Comparison of ENCODE assay signal across 9 mouse cellular contexts in genomic region chr5:136706803-136707202, GRCm38 (mm10). TPM values are rescaled to one million over a fixed set of nuclear protein-coding genes. Genes with fewer than 3 reads are reported as not detected.
DNase-seq lines count a peak whose midpoint lies in the region; ATAC-seq and TF ChIP-seq lines count a peak whose summit lies in the region.
"Had no signal": no experiment of that assay in that cellular context is flagged by ENCODE, and none has a peak within 500 bp of the region (broad histone marks: within the 10 kb centered on the region; RNA-seq: fewer than 3 reads in every experiment).

No protein-coding gene starts in this region.

- DNase-seq in adrenal gland, adult (ENCODE audit: inconsistent age in 2 of 2, low spot score in 1 of 2) = peak; percentile 60 to 88
- peak; percentile 92 for DNase-seq in embryo, embryonic 10 days (ENCODE audit: low spot score)
- DNase-seq in heart, postnatal 4 days = peak; percentile 83
- peak; percentile 59 to 76 for DNase-seq in layer of hippocampus, postnatal 14 days (ENCODE audit: low spot score in 2 of 2)
- peak; percentile 41 for DNase-seq in spleen, adult 12 weeks (ENCODE audit: low spot score)

- peaks cover 13% of the 10 kb centered on the region for H3K27me3 ChIP-seq in E14TG2a.4 (ENCODE audit: insufficient read depth, low read length)
- H3K27me3 ChIP-seq: liver, embryonic 15.5 days had no signal

- TF ChIP-seq CTCF in E14TG2a.4 (conservative IDR thresholded peaks at IDR 0.05; ENCODE audit: low read length) = peak; percentile 77

- peak; percentile 79 for ATAC-seq in megakaryocyte progenitor cell, adult 5-6 weeks (replicated peaks; ENCODE audit: poor library complexity)
- no peak for ATAC-seq in activated CD4-positive, CD25-positive, alpha-beta regulatory T cell, adult 4 months

- H3K4me3 ChIP-seq in E14TG2a.4 (replicated peaks; ENCODE audit: low read length) = no peak overlapping the region
- H3K4me3 ChIP-seq: liver, embryonic 15.5 days had no signal

- H3K9me3 ChIP-seq in E14TG2a.4 (ENCODE audit: low read length) = peaks cover 8% of the 10 kb centered on the region
- H3K9me3 ChIP-seq: liver, embryonic 15.5 days had no signal

- H3K36me3 ChIP-seq in E14TG2a.4 (ENCODE audit: insufficient read depth, low read length) = no peaks in the 10 kb centered on the region
- H3K36me3 ChIP-seq: liver, embryonic 15.5 days had no signal

- H3K4me1 ChIP-seq in E14TG2a.4 (replicated peaks; ENCODE audit: low read depth, low read length) = peaks cover 33% of the 10 kb centered on the region
- H3K4me1 ChIP-seq: liver, embryonic 15.5 days had no signal

RNA-seq across cellular contexts. Expression of gene Myl10, which starts 13.9 kb away (rescaled TPM):
- not detected for total RNA-seq in heart, postnatal 4 days (2021)
- not detected for total RNA-seq in layer of hippocampus, postnatal 14 days (2021)
- 0.22 and 0.30 TPM in 2 replicates for total RNA-seq in megakaryocyte progenitor cell, adult 5-6 weeks (2015)
- 0.54 TPM in 1 of 2 replicates, not detected in the other for total RNA-seq in megakaryocyte progenitor cell, adult 5-6 weeks (2017)
- 1 to 10 TPM in 1 of 2 experiments, not detected in 1; 2.0 TPM for polyA plus RNA-seq in activated CD4-positive, CD25-positive, alpha-beta regulatory T cell, adult 4 months (2017; shearing (Covaris generic))
- polyA plus RNA-seq: liver, embryonic 15.5 days had no signal

Comparison
In these comparisons a context has a peak if more than half of its experiments do, and no peak if none do; other contexts are left out.
1. DNase-seq: peak in every context shown above with its lines; median percentile 92 in embryo, embryonic 10 days; 83 in heart, postnatal 4 days; 74 in adrenal gland, adult; 68 in layer of hippocampus, postnatal 14 days; 41 in spleen, adult 12 weeks.